Mouse (Mus musculus) embryonic fibroblast, embryonic 13.5 days (primary cell): ENCODE data around the gene Ccl8.

Experiments used
- CTCF ChIP-seq: IDR thresholded peaks from 2 replicates; pipeline ENCODE4 v1.5.1; 2011; ENCODE audit warnings: mild to moderate bottlenecking, control low read depth, low read length, moderate library complexity, borderline replicate concordance; ENCODE audit not compliant: insufficient read depth
- POLR2A ChIP-seq: IDR thresholded peaks from 2 replicates; pipeline ENCODE4 v1.6.1; 2011; ENCODE audit warnings: low read depth, mild to moderate bottlenecking, control low read depth, low read length, moderate library complexity

- TF ChIP-seq CTCF (no peak), POLR2A (no peak)
These were observed 43.9 kb upstream of the Ccl8 start for GRCm38 (mm10) chr11:82071076-82071475.
